Mouse (Mus musculus): Measurements from ENCODE around the gene Ros1. TPM values are rescaled to one million over a fixed set of nuclear protein-coding genes. Genes with fewer than 3 reads are reported as not detected.
A peak's percentile ranks its signal among the peaks of the same experiment; 100 is the strongest.

Ros1 gene
- polyA plus RNA-seq, 1 experiment from 2014 or later, result 4.9 TPM

GRCm38 (mm10) chr10:52232196-52233176, 37.4 kb upstream of the Ros1 start:
- Histone ChIP-seq H3K9ac (ENCODE audit: low read depth, low read length) (no peak overlapping the region), H3K36me3 (ENCODE audit: control insufficient read depth, insufficient read depth, low read length) (no peaks in the 10 kb centered on the region), H3K4me3 (ENCODE audit: low read length) (peak overlapping the region; percentile 79), H3K4me1 (ENCODE audit: control insufficient read depth, insufficient read depth, low read length) (0 out of 2 replicates have a peak, but pooled peaks cover 12% of the 10 kb centered on the region), H3K4me2 (replicated peaks; ENCODE audit: low read depth, low read length) (peak overlapping the region; percentile 75), H3K27me3 (ENCODE audit: control insufficient read depth, insufficient read depth, low read length) (no peaks in the 10 kb centered on the region), H3K9me3 (ENCODE audit: control insufficient read depth, low read length) (no peaks in the 10 kb centered on the region; the same call in 1 of the 2 replicates), H3K27ac (ENCODE audit: low read depth, low read length) (peak overlapping the region; percentile 43; the same call in 1 of the 2 replicates)
- 7% methylated on average over 21 of the region's 21 CpGs for WGBS
- ATAC-seq (ENCODE audit: low FRiP score, low TSS enrichment), result peak; percentile 36

GRCm38 (mm10) chr10:52219600-52219999, 24.6 kb upstream of the Ros1 start:
- Histone ChIP-seq H3K4me2 (replicated peaks; ENCODE audit: low read depth, low read length) (no peak overlapping the region), H3K27me3 (ENCODE audit: control insufficient read depth, insufficient read depth, low read length) (no peaks in the 10 kb centered on the region), H3K9me3 (ENCODE audit: control insufficient read depth, low read length) (no peaks in the 10 kb centered on the region), H3K4me1 (ENCODE audit: control insufficient read depth, insufficient read depth, low read length) (no peaks in the 10 kb centered on the region), H3K9ac (ENCODE audit: low read depth, low read length) (no peak overlapping the region), H3K4me3 (ENCODE audit: low read length) (no peak overlapping the region), H3K36me3 (ENCODE audit: control insufficient read depth, insufficient read depth, low read length) (no peaks in the 10 kb centered on the region), H3K27ac (ENCODE audit: low read depth, low read length) (no peak overlapping the region)
- 74% methylated on average over 3 of the region's 3 CpGs for WGBS
- ATAC-seq (ENCODE audit: low FRiP score, low TSS enrichment), result no peak

- Histone ChIP-seq H3K4me1 (ENCODE audit: control insufficient read depth, insufficient read depth, low read length) (no peaks in the 10 kb centered on the region), H3K4me3 (ENCODE audit: low read length) (no peak overlapping the region), H3K36me3 (ENCODE audit: control insufficient read depth, insufficient read depth, low read length) (no peaks in the 10 kb centered on the region), H3K27me3 (ENCODE audit: control insufficient read depth, insufficient read depth, low read length) (no peaks in the 10 kb centered on the region), H3K27ac (ENCODE audit: low read depth, low read length) (0 out of 2 replicates have a peak overlapping the region, but pooled peaks have one; percentile 14), H3K4me2 (replicated peaks; ENCODE audit: low read depth, low read length) (no peak overlapping the region), H3K9ac (ENCODE audit: low read depth, low read length) (no peak overlapping the region), H3K9me3 (ENCODE audit: control insufficient read depth, low read length) (no peaks in the 10 kb centered on the region)
- WGBS, result 55% methylated on average over 7 of the region's 7 CpGs
- no peak for ATAC-seq (ENCODE audit: low FRiP score, low TSS enrichment)
Measured at GRCm38 (mm10) chr10:52217564-52217934, 22.5 kb upstream of the Ros1 start.

GRCm38 (mm10) chr10:52216797-52217563, 21.9 kb upstream of the Ros1 start:
- H3K27me3 ChIP-seq (ENCODE audit: control insufficient read depth, insufficient read depth, low read length), result no peaks in the 10 kb centered on the region
- no peak overlapping the region for H3K9ac ChIP-seq (ENCODE audit: low read depth, low read length)
- H3K9me3 ChIP-seq (ENCODE audit: control insufficient read depth, low read length), result no peaks in the 10 kb centered on the region
- H3K4me2 ChIP-seq (replicated peaks; ENCODE audit: low read depth, low read length), result no peak overlapping the region
- WGBS, result 26% methylated on average over 7 of the region's 7 CpGs
- H3K27ac ChIP-seq (ENCODE audit: low read depth, low read length), result no peak overlapping the region
- no peaks in the 10 kb centered on the region for H3K36me3 ChIP-seq (ENCODE audit: control insufficient read depth, insufficient read depth, low read length)
- no peaks in the 10 kb centered on the region for H3K4me1 ChIP-seq (ENCODE audit: control insufficient read depth, insufficient read depth, low read length)
- no peak overlapping the region for H3K4me3 ChIP-seq (ENCODE audit: low read length)
- ATAC-seq (ENCODE audit: low FRiP score, low TSS enrichment), result 0 out of 2 replicates have a peak, but pooled peaks have one; percentile 57

- no peak for ATAC-seq (ENCODE audit: low FRiP score, low TSS enrichment)
- WGBS, result 57% methylated on average over 2 of the region's 2 CpGs
Measured at GRCm38 (mm10) chr10:52215267-52215818, 20.3 kb upstream of the Ros1 start.

GRCm38 (mm10) chr10:52204006-52204405, 9.0 kb upstream of the Ros1 start:
- H3K9me3 ChIP-seq (ENCODE audit: control insufficient read depth, low read length), result no peaks in the 10 kb centered on the region
- no peak overlapping the region for H3K4me2 ChIP-seq (replicated peaks; ENCODE audit: low read depth, low read length)
- no peak for ATAC-seq (ENCODE audit: low FRiP score, low TSS enrichment)
- WGBS, result 84% methylated on average over 2 of the region's 2 CpGs
- no peak overlapping the region for H3K9ac ChIP-seq (ENCODE audit: low read depth, low read length)
- H3K4me3 ChIP-seq (ENCODE audit: low read length), result no peak overlapping the region
- no peaks in the 10 kb centered on the region for H3K4me1 ChIP-seq (ENCODE audit: control insufficient read depth, insufficient read depth, low read length)
- no peak overlapping the region for H3K27ac ChIP-seq (ENCODE audit: low read depth, low read length)
- H3K36me3 ChIP-seq (ENCODE audit: control insufficient read depth, insufficient read depth, low read length), result no peaks in the 10 kb centered on the region
- no peaks in the 10 kb centered on the region for H3K27me3 ChIP-seq (ENCODE audit: control insufficient read depth, insufficient read depth, low read length)

More at GRCm38 (mm10) chr10:52215267-52215818, 20.3 kb upstream of the Ros1 start:
- no peak overlapping the region for H3K4me2 ChIP-seq (replicated peaks; ENCODE audit: low read depth, low read length)
- no peak overlapping the region for H3K4me3 ChIP-seq (ENCODE audit: low read length)
- no peak overlapping the region for H3K27ac ChIP-seq (ENCODE audit: low read depth, low read length)
- no peaks in the 10 kb centered on the region for H3K9me3 ChIP-seq (ENCODE audit: control insufficient read depth, low read length)
- no peaks in the 10 kb centered on the region for H3K27me3 ChIP-seq (ENCODE audit: control insufficient read depth, insufficient read depth, low read length)
- no peaks in the 10 kb centered on the region for H3K36me3 ChIP-seq (ENCODE audit: control insufficient read depth, insufficient read depth, low read length)
- no peak overlapping the region for H3K9ac ChIP-seq (ENCODE audit: low read depth, low read length)
- no peaks in the 10 kb centered on the region for H3K4me1 ChIP-seq (ENCODE audit: control insufficient read depth, insufficient read depth, low read length)

GRCm38 (mm10) chr10:52185900-52186299, 9.1 kb downstream of the Ros1 start:
- Histone ChIP-seq H3K4me1 (ENCODE audit: control insufficient read depth, insufficient read depth, low read length) (no peaks in the 10 kb centered on the region), H3K27me3 (ENCODE audit: control insufficient read depth, insufficient read depth, low read length) (no peaks in the 10 kb centered on the region), H3K9me3 (ENCODE audit: control insufficient read depth, low read length) (no peaks in the 10 kb centered on the region), H3K4me3 (ENCODE audit: low read length) (no peak overlapping the region), H3K9ac (ENCODE audit: low read depth, low read length) (no peak overlapping the region), H3K36me3 (ENCODE audit: control insufficient read depth, insufficient read depth, low read length) (no peaks in the 10 kb centered on the region), H3K4me2 (replicated peaks; ENCODE audit: low read depth, low read length) (no peak overlapping the region), H3K27ac (ENCODE audit: low read depth, low read length) (no peak overlapping the region)
- 73% methylated on average over 4 of the region's 4 CpGs for WGBS
- no peak for ATAC-seq (ENCODE audit: low FRiP score, low TSS enrichment)

- Histone ChIP-seq H3K27me3 (ENCODE audit: control insufficient read depth, insufficient read depth, low read length) (no peaks in the 10 kb centered on the region), H3K9ac (ENCODE audit: low read depth, low read length) (no peak overlapping the region), H3K4me2 (replicated peaks; ENCODE audit: low read depth, low read length) (no peak overlapping the region), H3K9me3 (ENCODE audit: control insufficient read depth, low read length) (no peaks in the 10 kb centered on the region), H3K27ac (ENCODE audit: low read depth, low read length) (no peak overlapping the region), H3K36me3 (ENCODE audit: control insufficient read depth, insufficient read depth, low read length) (no peaks in the 10 kb centered on the region), H3K4me1 (ENCODE audit: control insufficient read depth, insufficient read depth, low read length) (no peaks in the 10 kb centered on the region), H3K4me3 (ENCODE audit: low read length) (no peak overlapping the region)
- 79% methylated on average over 3 of the region's 3 CpGs for WGBS
- ATAC-seq (ENCODE audit: low FRiP score, low TSS enrichment), result no peak
Measured at GRCm38 (mm10) chr10:52182878-52183277, 12.2 kb downstream of the Ros1 start.

Measured in kidney, embryonic 14.5 days (tissue).